Mouse (Mus musculus): ENCODE measurements at regions not wholly inside any gene's neighbourhood (a gene's known extent, or its start where the extent isn't known, plus 50 kb on each side); places are given as distances from the start of the nearest gene placed in this dataset.

DNA sequence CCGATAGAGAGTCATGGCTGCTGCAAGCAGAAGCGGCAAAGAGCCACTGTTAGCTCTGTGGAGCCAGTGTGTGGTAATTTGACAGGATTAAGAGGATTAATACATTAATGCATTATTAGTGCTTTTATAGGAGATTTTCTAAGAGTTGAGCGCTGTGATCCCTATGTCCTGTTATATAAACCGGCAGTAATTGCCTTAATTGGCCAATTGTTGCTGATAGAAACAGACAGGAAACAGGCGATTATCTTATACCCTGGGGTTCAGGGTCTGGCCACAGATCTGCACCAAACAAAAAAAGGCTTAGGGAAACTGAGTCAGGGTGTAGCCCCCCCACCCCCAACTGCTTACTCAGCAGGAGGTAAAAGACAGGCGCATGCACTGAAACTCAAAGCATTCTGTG is 436.7 kb downstream of the Cdk5rap2 start:
- TF ChIP-seq MAFK (IDR thresholded peaks at IDR 0.05; ENCODE audit: insufficient replicate concordance, low read length) (no peak), HCFC1 (IDR thresholded peaks at IDR 0.05; ENCODE audit: low read depth, low read length) (no peak), ZNF384 (IDR thresholded peaks at IDR 0.05; ENCODE audit: low read depth, low read length) (no peak), MAZ (IDR thresholded peaks at IDR 0.05; ENCODE audit: low read depth, low read length) (no peak), POLR2A (IDR thresholded peaks at IDR 0.05; ENCODE audit: low read depth, low read length) (no peak), CTCF (conservative IDR thresholded peaks at IDR 0.05 in 1 of 2, IDR thresholded peaks at IDR 0.05 in 1 of 2; ENCODE audit: low read depth in 2 of 2, low read length in 2 of 2) (no peak), SIN3A (IDR thresholded peaks at IDR 0.05; ENCODE audit: low read length) (no peak), PAX5 (IDR thresholded peaks at IDR 0.05; ENCODE audit: low read length) (no peak), USF1 (IDR thresholded peaks at IDR 0.05; ENCODE audit: low read depth, low read length) (no peak), EP300 (IDR thresholded peaks at IDR 0.05; ENCODE audit: low read length) (no peak), TCF12 (IDR thresholded peaks at IDR 0.05; ENCODE audit: low read depth, low read length) (no peak)

Data from CH12.LX (cell line).